Mouse (Mus musculus) spleen, adult 18-20 months (tissue): ENCODE data around the gene Cacna1g.
A peak's percentile ranks its signal among the peaks of the same experiment; 100 is the strongest.
"Not testable (repeated sequence)": the region's sequence is repeated elsewhere in the genome, so short reads cannot be mapped to it uniquely, and the experiment has no call there.

Source experiments
- DNase-seq, 2 experiments: peaks; one replicate each; pipeline ENCODE4 v3.0.0; 2022; ENCODE audit warnings: mixed read lengths in 2 of 2

The Cacna1g gene

DNA sequence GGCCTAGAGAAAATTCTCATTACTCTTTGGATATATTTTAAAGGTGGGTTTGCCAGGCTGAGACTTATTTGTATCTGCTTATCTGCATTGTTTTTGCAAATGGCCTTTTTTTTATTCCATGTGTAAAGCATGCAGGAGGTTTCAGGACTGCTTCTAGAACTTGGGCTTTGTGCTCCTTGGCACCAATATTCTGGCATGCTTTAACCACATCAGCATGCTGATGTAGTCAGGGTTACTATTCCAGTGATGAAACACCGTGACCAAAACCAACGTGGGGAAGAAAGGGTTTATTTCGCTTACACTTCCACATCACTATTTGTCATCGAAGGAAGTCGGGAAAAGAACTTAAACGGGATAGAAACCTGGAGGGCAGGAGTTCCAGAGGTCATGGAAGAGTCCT is 73.0 kb downstream of the Cacna1g start:
- DNase-seq: no peak

GRCm38 (mm10) chr11:94394107-94394506 is 79.9 kb downstream of the Cacna1g start:
- DNase-seq: no peak

GRCm38 (mm10) chr11:94393490-94393889 is 80.5 kb downstream of the Cacna1g start:
- not testable (repeated sequence) for DNase-seq

DNA sequence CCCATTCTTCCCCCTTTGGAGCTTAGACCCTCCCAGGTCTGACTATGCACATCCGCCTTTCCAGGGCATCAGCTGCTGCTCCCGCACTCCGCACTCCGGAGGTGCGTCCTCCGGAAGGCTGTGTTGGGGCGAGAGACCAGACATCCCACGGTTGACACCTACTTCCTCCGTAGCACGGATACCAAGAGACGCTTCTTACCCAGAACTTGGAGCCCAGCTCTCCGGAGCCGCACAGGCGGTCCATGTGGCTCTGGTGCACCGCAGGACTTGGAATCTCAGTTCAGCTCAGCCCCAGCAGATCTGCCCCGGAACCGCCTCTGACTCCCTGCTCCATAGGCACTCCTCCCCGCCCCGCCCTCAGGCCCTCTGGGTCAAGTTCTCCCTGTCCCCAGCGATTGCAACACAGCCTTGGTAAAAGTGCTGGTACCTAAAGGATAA is 81.3 kb downstream of the Cacna1g start, which contains the start of gene Abcc3:
Abcc3 (minus strand) TSS at position 326 of the 438 bp plus-strand sequence.
- DNase-seq: peak; percentile 18 to 31

GRCm38 (mm10) chr11:94391661-94392060 is 82.3 kb downstream of the Cacna1g start:
- DNase-seq: no peak

GRCm38 (mm10) chr11:94390825-94391224 is 83.2 kb downstream of the Cacna1g start:
- no peak for DNase-seq

- DNase-seq: no peak
Observed at GRCm38 (mm10) chr11:94389724-94390396, 84.1 kb downstream of the Cacna1g start.

DNA sequence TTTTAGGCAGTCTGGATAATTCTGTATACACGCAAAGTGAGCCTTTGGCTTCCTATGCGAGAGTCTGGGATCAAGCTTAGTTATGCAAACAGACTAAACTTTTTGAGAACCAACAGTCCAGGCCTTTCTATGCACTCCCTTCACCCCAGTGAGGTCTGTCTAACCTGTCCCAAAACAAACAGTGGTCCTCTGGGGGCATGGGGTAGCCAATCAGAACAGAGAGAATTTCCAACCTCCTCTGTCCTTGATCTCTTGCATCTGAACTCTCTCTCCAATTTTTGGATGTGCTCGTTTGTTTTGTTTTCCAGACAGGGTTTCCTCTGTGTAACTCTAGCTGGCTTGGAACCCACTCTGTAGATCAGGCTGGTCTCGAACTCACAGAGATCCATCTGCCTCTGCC is 85.0 kb downstream of the Cacna1g start:
- DNase-seq: no peak

GRCm38 (mm10) chr11:94387756-94388155 is 86.2 kb downstream of the Cacna1g start:
- DNase-seq: no peak

DNA sequence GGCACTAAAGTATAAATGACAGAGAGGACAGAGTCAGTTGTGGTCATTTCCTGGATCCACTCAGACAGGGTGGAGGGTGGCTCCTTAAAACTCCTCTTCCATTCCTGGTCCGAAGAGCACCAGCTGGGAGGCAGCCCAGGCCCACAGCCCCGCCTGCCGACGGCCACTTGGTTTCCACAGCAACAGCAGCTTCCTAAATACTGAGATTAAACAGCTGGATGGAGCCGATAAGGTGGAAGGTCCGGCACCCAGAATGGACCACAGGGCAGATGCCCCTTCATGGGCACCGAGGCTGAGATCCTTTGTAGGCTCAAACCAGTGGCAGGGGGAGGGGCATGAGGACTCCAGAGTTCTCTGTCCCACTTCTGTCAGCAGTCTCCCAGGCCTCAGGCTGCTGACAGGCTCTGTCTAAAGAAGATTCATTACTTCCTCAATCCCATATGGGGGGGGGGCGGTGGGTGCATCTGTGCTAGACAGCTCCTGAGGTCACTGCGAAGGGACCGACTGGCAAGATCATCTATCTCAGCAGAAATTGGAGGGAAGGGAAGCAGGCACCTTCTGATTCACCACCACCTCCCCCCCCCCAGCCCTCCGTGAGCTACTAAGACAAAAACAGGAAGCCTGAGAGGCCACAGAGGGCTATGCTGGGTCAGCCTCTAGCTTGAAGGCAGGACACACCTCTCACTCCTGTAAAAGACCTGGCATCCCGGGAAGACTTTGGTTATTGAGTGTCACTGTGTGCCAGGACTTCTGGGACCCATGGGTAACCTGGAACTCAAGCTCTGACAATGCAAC is 87.8 kb downstream of the Cacna1g start:
- peak; percentile 35 to 49 for DNase-seq

GRCm38 (mm10) chr11:94379736-94380135 is 94.3 kb downstream of the Cacna1g start:
- DNase-seq: no peak

GRCm38 (mm10) chr11:94379061-94379460 is 94.9 kb downstream of the Cacna1g start:
- DNase-seq: no peak

DNA sequence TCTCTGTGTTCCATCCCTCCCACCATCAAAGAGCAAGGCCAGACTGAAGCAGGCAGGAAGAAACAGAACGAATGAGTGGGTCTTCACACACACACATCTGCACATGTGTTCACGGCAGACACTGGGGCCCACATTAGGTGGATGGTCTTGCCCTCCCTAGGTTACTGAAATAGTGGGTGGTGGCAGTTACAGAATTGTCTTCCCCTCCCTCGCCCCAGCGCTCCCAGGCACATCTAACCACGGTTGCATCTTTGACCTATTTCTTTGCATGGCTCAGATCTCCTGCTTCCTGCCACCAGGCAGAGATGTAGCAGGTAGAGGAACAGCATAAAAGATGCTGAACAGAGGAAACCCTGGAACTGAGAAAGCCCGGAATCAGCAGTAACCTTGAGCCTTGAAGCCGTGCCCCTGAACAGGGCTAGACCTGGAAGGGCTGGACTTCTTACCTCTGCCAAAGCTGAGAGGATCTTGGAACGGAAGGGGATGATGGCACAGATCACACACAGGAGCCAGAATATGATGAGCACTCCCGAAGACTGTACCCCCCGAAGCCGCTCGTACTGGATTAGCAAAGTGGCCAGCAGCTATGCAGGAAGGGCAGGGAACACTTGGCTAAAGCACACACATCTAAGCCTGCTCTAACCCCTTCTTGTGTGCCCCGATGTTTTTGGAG is 99.6 kb downstream of the Cacna1g start:
- no peak for DNase-seq

DNA sequence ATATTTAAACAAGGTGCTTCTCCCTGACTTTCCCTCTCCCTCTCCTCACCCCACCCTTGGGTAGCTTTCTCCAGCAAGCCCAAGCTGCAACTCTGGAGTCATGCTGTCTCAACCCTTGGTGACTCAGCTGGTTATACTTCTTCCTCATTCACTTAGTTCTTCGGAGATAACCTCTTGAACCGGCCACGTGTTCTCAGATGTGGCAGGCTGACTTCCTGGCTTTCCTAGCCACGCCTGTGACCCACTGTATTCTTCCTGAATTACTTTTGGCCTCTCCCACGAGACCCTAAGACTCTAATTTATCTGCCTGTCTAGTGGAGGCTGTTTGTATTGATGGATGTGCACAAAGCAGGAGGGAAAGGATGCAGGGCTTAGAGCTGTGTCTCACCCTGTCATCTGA is 103.2 kb downstream of the Cacna1g start:
- DNase-seq: no peak

GRCm38 (mm10) chr11:94369981-94370380 is 104.0 kb downstream of the Cacna1g start:
- no peak for DNase-seq

- DNase-seq: no peak
Observed at GRCm38 (mm10) chr11:94365340-94365739, 108.7 kb downstream of the Cacna1g start.

DNA sequence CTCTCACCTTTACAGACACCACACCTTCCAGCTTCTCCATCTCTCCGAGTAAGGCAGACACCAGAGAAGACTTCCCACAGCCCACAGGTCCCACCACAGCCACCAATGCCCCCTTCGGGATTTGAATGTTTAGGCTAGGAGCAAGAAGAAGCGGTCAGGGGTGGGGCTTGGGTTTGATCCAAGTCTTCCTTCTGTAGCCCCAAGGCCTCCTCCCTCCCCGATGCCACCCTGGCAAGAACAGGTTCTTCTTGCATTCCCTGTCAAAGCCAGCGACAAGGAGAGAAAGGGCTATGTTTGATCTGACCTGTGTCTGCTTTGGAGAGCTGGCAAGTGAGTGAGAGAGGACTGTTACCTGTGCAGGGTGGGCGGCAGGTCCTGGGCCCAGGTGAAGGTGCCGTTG is 110.3 kb downstream of the Cacna1g start:
- no peak for DNase-seq

DNA sequence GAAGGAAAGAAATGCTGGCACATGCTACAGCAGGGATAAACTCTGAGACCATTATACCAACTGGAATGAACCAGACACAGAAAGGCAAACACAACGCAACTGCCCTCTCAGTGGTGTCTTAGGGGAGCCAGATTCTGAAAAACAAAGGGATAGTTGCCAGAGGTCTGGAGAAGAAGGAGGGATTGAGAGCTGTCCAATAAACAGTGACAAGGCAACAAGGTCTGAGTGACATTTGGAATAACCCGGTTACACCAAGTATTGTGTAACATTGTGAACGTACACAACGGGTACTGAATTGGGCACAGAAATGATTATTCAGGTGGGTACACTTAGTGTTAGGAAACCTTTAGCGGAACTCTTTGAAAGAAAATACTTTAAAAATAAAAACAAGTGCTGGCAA is 111.9 kb downstream of the Cacna1g start:
- no peak for DNase-seq

DNA sequence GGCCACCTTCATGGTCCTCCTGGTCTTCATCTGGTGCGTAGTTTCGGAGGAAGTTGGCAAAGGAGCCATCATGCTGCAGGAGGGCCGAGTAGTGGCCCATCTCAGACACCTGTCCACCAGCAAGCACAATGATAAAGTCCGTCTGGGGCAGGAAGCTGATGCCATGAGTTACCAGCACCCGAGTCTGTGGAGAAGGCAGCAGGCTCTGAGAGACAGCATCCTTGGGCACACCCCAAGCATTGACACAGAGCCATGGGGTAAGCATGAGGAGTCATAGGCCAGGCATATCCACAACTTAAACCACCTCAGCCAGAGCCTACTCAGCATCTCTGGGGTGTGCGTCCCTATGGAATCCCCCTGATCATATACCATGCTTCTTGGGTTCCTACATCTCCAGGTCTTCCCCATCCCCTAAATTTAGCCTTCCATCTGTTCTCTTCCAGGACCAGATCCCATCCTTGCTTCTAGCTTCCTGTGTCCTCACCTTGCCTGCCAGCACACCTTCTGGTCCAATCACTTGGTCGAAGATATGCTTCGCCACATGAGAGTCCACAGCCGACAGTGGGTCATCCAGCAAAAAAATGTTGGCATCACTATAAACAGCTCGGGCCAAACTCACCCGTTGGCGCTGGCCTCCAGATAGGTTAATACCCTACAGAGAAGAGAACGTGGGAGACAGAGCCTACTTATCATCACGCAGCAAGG is 112.7 kb downstream of the Cacna1g start:
- DNase-seq: no peak

DNA sequence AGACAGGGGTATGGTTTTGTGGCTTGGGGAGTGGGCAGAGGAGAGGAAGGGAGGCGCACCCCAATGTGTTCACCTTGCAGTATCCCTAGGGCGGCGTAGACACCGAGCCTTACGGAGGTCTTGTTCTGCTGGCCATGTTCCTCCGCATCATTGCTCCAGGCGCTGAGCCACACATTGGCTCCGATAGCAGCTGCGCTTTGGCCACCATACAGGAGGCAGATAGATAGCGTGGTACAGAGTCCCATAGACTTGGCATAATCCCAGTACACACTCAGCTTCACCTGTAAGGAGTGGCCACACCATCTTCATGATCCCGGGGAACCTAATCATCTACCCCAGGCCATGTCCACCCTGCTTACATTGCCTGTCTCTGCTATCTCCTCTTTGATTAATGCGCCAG is 114.8 kb downstream of the Cacna1g start:
- no peak for DNase-seq
